Mouse (Mus musculus) adrenal gland, postnatal 25 days (tissue): ENCODE measurements around the gene Unk. TPM values are rescaled to one million over a fixed set of nuclear protein-coding genes. Genes with fewer than 3 reads are reported as not detected.
A peak's percentile ranks its signal among the peaks of the same experiment; 100 is the strongest.

Experiments used
- DNase-seq: peaks from one replicate; pipeline ENCODE4 v3.0.0; 2021; ENCODE audit warnings: mixed read lengths
- total RNA-seq: library from RNA; stranded (reverse); gene quantifications from 2 replicates; pipeline ENCODE4 v1.2.3, GENCODE M21; 2021

Gene Unk
- total RNA-seq, 1 experiment from 2014 or later, result 27.4 TPM

GRCm38 (mm10) chr11:116109441-116110081 lies 79.4 kb downstream of the Unk start:
- DNase-seq, result no peak

GRCm38 (mm10) chr11:116110131-116110530 lies 80.0 kb downstream of the Unk start:
- peak; percentile 84 for DNase-seq

GRCm38 (mm10) chr11:116110540-116110939 lies 80.4 kb downstream of the Unk start:
- no peak for DNase-seq

Other genes with a start within 250 kb of the Unk start
- 56.2 and 73.4 TPM in 2 replicates for gene Caskin2, start 216.7 kb upstream of the Unk start, total RNA-seq
- gene Tsen54, start 215.6 kb upstream of the Unk start, total RNA-seq, result 20.7 and 27.4 TPM in 2 replicates
- 8.4 and 11.8 TPM in 2 replicates for gene Llgl2, start 206.3 kb upstream of the Unk start, total RNA-seq
- 0.36 TPM in 1 of 2 replicates, not detected in the other for gene Myo15b, start 171.9 kb upstream of the Unk start, total RNA-seq
- gene Smim5, start 130.4 kb upstream of the Unk start, total RNA-seq, result 0.73 TPM in 1 of 2 replicates, not detected in the other
- not detected in 2 replicates for gene Smim6, start 118.3 kb upstream of the Unk start, total RNA-seq
- 32.0 and 41.3 TPM in 2 replicates for gene Sap30bp, start 97.0 kb upstream of the Unk start, total RNA-seq
- 31.4 and 37.1 TPM in 2 replicates for gene Recql5, start 96.8 kb upstream of the Unk start, total RNA-seq
- 2.0 and 4.1 TPM in 2 replicates for gene Itgb4, start 55.6 kb upstream of the Unk start, total RNA-seq
- gene Galk1, start 17.6 kb upstream of the Unk start, total RNA-seq, result 31.8 and 49.7 TPM in 2 replicates
- gene H3f3b, start 2.4 kb upstream of the Unk start, total RNA-seq, result 265 and 377 TPM in 2 replicates
- 0.24 and 0.79 TPM in 2 replicates for gene Unc13d, start 47.6 kb downstream of the Unk start, total RNA-seq
- gene Wbp2, start 56.7 kb downstream of the Unk start, total RNA-seq, result 189 and 195 TPM in 2 replicates
- gene Trim47, start 96.9 kb downstream of the Unk start, total RNA-seq, result 17.1 and 20.2 TPM in 2 replicates
- 12.2 and 12.9 TPM in 2 replicates for gene Trim65, start 100.8 kb downstream of the Unk start, total RNA-seq
- 86.5 and 103 TPM in 2 replicates for gene Mrpl38, start 108.5 kb downstream of the Unk start, total RNA-seq
- 47.4 and 53.0 TPM in 2 replicates for gene Fbf1, start 137.8 kb downstream of the Unk start, total RNA-seq
- 21.5 and 27.1 TPM in 2 replicates for gene Ten1, start 168.5 kb downstream of the Unk start, total RNA-seq
- gene Acox1, start 168.7 kb downstream of the Unk start, total RNA-seq, result 182 and 184 TPM in 2 replicates
- gene Evpl, start 207.8 kb downstream of the Unk start, total RNA-seq, result 1.00 and 1.5 TPM in 2 replicates
- gene Srp68, start 243.9 kb downstream of the Unk start, total RNA-seq, result 68.1 and 70.9 TPM in 2 replicates